Mouse (Mus musculus) spleen, adult 2 months (tissue): Measurements from ENCODE around the gene Aldh16a1. TPM values are rescaled to one million over a fixed set of nuclear protein-coding genes. Genes with fewer than 3 reads are reported as not detected.
A peak's percentile ranks its signal among the peaks of the same experiment; 100 is the strongest.

Experiments used
- DNase-seq, 2 experiments: peaks; one replicate each; pipeline versions ENCODE4 v3.0.0 to v3.0.0-alpha.2; 2012 to 2021; ENCODE audit warnings: low spot score in 2 of 2, low read depth in 1 of 2
- H3K27ac ChIP-seq: fragments of 200-500 bp; 2 replicates; pipeline ENCODE4 v1.5.1; 2012; ENCODE audit warnings: low read length, inconsistent platforms; ENCODE audit not compliant: insufficient read depth
- H3K27me3 ChIP-seq: fragments of 200-500 bp; 2 replicates; pipeline ENCODE4 v1.6.1; 2012; ENCODE audit warnings: mild to moderate bottlenecking, moderate library complexity, low read length, inconsistent platforms; ENCODE audit not compliant: control insufficient read depth, insufficient read depth
- H3K36me3 ChIP-seq: fragments of 200-500 bp; 2 replicates; pipeline ENCODE4 v1.6.1; 2012; ENCODE audit warnings: mild to moderate bottlenecking, low read length, inconsistent platforms; ENCODE audit not compliant: control insufficient read depth, insufficient read depth
- H3K4me1 ChIP-seq: fragments of 200-500 bp; 2 replicates; pipeline ENCODE4 v1.6.1; 2011; ENCODE audit warnings: inconsistent platforms; ENCODE audit not compliant: control insufficient read depth, insufficient read depth, insufficient read length
- H3K4me3 ChIP-seq: fragments of 200-500 bp; 2 replicates; pipeline ENCODE4 v1.5.1; 2011; ENCODE audit warnings: mild to moderate bottlenecking, inconsistent platforms; ENCODE audit not compliant: insufficient read depth, insufficient read length; ENCODE audit errors: extremely low read depth
- CTCF ChIP-seq: fragments of 200-500 bp; IDR thresholded peaks from 2 replicates; pipeline ENCODE4 v1.5.1; 2011; ENCODE audit warnings: mild to moderate bottlenecking, inconsistent platforms; ENCODE audit not compliant: insufficient read depth, insufficient read length, insufficient replicate concordance; ENCODE audit errors: extremely low read depth
- POLR2A ChIP-seq: fragments of 200-500 bp; IDR thresholded peaks from 2 replicates; pipeline ENCODE4 v1.6.1; 2011; ENCODE audit warnings: low read depth, low read length, inconsistent platforms
- WGBS: fragments of 180-500 bp; shearing (Covaris S2); methylation state at CpG from one replicate; pipeline ENCODE4 v1.1.7; 2018; 5-methylcytosine and 5-hydroxymethylcytosine counted together
- polyA plus RNA-seq: library from polyadenylated mRNA; depleted of rRNA; stranded (reverse); fragments of >200 nt; gene quantifications from 2 replicates; pipeline ENCODE4 v1.2.3, GENCODE M21; 2012

Gene Aldh16a1
- polyA plus RNA-seq, 1 experiment: 93.0 TPM

DNA sequence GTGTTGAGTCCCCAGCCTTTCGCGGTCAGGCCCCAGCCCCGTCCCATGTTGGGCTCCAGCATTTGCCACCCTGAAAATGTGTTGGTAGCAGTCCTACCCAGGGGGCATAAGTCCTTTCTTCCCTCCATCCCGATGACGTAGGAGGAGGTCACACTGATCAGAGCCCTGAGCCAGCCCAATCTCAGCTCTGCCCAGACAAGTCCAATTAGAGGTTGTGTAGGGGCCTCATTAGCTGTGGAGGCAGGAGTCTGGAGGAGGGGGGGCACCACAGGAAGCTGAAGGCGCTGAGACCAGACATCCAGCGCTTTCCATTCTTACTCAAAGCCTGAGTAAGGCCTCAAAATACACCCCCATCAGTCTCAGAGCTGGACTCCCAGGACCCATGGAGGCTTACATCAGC, 31.5 kb upstream of the Aldh16a1 start:
- no peak for DNase-seq
- no peak overlapping the region for H3K4me3 ChIP-seq
- H3K36me3 ChIP-seq: no peaks in the 10 kb centered on the region
- no peak for TF ChIP-seq POLR2A
- H3K27ac ChIP-seq: no peak overlapping the region
- peaks cover 12% of the 10 kb centered on the region for H3K27me3 ChIP-seq
- WGBS: 79% methylated on average over 7 of the region's 7 CpGs
- peaks cover 4% of the 10 kb centered on the region; the same call in 1 of the 2 replicates for H3K4me1 ChIP-seq

DNA sequence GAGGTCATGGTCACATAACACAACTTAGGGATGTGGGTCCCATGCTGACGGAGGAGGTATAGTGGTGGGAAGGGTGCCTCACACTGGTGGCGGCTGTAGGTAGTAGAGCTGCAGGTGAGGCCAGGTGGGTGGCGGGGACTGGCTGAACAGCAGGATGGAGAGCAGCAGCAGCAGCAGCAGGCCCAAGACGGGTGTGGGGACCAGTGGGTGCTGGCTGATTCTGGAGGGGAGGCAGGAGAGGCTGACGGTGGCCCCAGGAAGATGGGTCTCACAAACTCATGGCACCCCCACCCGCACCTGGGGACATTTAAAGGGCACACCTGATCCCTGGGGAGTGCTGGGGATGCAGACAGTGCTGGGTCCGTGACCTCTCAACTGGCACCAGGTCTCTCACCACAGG, 29.3 kb upstream of the Aldh16a1 start:
- no peak for DNase-seq
- Histone ChIP-seq H3K27me3 (peaks cover 14% of the 10 kb centered on the region), H3K36me3 (no peaks in the 10 kb centered on the region), H3K4me3 (no peak overlapping the region), H3K4me1 (peaks cover 4% of the 10 kb centered on the region; the same call in 1 of the 2 replicates), H3K27ac (no peak overlapping the region)
- WGBS: 85% methylated on average over 7 of the region's 7 CpGs
- TF ChIP-seq POLR2A (no peak), CTCF (no peak)

DNA sequence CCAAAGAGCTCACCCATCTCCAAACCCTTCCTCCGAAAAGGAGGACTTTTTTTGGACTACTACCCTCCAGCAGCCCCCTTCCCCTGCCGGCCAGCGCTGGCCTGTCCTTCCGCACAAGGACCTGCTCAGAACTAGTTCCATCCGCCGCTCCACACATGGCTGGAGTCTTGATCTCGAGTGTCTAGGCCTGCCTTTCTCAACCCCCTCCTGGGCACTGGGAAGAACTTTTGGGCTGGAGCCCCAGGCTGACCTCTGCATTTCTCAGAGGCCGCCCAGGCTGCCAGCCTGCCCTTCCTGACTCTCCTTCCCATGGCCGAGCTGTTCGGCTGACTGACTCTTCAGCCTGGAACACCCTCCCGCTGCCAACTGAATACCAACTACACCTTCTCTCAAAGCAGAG, 28.2 kb upstream of the Aldh16a1 start:
- H3K36me3 ChIP-seq: no peaks in the 10 kb centered on the region
- H3K27me3 ChIP-seq: peaks cover 17% of the 10 kb centered on the region
- DNase-seq: no peak
- WGBS: 16% methylated on average over 11 of the region's 11 CpGs
- H3K4me1 ChIP-seq: peaks cover 4% of the 10 kb centered on the region; the same call in 1 of the 2 replicates
- H3K27ac ChIP-seq: no peak overlapping the region
- no peak for TF ChIP-seq POLR2A
- no peak for TF ChIP-seq CTCF
- H3K4me3 ChIP-seq: peak overlapping the region; percentile 38; the same call in 1 of the 2 replicates

DNA sequence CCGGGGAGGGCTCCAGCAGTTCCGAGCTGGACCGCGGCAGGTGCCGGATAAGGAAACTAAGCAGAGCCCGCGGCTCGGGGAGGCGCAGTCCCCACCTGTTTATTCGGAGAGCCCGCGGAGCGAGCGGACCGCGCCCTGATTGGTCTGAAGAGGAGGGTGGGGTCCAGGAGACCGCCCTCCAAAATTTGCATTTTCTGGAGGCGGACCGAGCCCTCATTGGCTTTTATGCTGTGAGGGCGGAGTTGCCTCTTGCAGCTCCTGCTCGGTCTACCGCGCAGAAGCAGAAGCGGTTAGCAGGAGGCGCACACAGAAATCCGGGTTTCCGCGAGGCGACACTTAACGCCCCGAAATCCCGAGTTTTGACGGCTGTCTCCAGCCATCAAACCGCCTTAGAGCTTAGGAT, 27.8 kb upstream of the Aldh16a1 start:
- no peaks in the 10 kb centered on the region for H3K36me3 ChIP-seq
- TF ChIP-seq CTCF: no peak
- TF ChIP-seq POLR2A: no peak
- H3K27ac ChIP-seq: no peak overlapping the region
- WGBS: under 1% methylated on average over 34 of the region's 34 CpGs
- peak overlapping the region; percentile 38; the same call in 1 of the 2 replicates for H3K4me3 ChIP-seq
- DNase-seq: peak; percentile 75 to 84
- H3K4me1 ChIP-seq: peaks cover 4% of the 10 kb centered on the region; the same call in 1 of the 2 replicates
- H3K27me3 ChIP-seq: peaks cover 21% of the 10 kb centered on the region

DNA sequence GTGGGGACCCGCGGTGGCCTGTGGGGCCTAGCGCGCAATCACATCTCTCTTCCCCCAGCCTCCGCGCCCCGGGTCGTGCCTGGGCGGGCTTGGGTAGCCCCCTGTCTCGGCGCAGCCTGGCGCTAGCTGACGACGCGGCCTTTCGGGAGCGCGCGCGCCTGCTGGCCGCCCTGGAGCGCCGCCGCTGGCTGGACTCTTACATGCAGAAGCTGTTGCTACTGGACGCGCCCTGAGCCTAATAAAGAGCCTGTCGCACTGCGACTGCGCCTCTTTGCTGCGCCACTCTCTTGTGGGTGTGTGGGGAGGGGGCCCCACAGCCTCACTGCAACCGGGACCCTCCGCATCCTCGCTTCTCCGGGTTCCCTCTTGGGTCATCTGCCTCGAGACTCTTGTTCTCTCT, 27.2 kb upstream of the Aldh16a1 start:
- Histone ChIP-seq H3K27me3 (peaks cover 24% of the 10 kb centered on the region), H3K4me3 (no peak overlapping the region)
- DNase-seq: no peak

DNA sequence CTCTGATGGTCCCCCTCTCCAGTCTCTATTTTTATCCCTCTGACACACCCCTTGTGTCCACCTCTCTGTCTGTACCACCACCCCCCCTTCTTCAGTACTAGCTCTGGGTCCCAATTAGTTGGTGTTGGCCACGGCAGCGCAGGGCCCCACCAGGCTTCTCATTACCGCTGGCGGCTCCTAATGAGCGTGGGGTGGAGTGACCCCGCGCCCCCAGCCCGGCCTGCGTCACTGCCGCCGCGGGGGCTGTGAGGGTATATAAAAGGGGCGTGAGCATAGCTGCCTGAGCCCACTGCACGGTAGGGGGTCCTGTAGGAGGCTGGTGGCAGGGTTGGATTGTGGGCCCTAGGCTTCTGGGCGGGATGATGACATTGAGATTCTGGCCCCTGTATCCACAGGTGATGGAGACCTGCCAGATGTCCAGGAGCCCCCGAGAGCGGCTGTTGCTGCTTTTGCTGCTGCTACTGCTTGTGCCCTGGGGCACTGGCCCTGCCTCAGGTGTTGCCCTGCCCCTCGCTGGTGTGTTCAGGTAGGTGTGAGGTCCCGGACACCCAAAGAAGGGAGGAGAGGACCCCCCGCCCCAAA, 26.6 kb upstream of the Aldh16a1 start, which contains the start of gene Pth2:
Pth2 (plus strand) TSS at position 100 of the 582 bp plus-strand sequence.
- no peak for DNase-seq
- peaks cover 5% of the 10 kb centered on the region for H3K4me1 ChIP-seq
- H3K27me3 ChIP-seq: peaks cover 28% of the 10 kb centered on the region
- no peaks in the 10 kb centered on the region for H3K36me3 ChIP-seq
- no peak within 1 kb of the TSS for H3K27ac ChIP-seq
- no peak for TF ChIP-seq POLR2A
- TF ChIP-seq CTCF: no peak
- WGBS: 36% methylated on average over 20 of the region's 20 CpGs
- H3K4me3 ChIP-seq: no peak within 1 kb of the TSS

More for the DNA sequence above, 27.2 kb upstream of the Aldh16a1 start:
- TF ChIP-seq CTCF (no peak), POLR2A (no peak)
- no peak overlapping the region for H3K27ac ChIP-seq
- H3K4me1 ChIP-seq: peaks cover 4% of the 10 kb centered on the region; the same call in 1 of the 2 replicates
- H3K36me3 ChIP-seq: no peaks in the 10 kb centered on the region
- 11% methylated on average over 35 of the region's 35 CpGs for WGBS

DNA sequence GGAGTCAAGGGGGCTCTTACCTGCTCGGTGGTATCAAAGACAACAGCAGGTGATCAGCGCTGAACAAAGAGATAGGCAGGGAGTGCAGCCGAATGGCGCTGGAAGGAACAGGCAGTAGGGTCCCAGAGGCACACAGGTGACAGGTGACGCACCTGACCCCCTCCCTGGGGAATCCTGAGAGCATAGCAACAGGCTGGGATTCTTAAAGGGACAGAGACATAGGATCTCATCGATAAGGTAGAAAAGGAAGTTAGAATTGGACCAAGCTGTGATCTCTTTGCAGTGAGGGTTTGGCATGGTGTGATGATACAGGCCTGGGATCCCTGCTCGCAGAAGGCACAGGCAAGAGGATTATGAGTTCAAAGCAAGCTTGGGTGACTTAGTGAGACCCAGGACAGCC, 25.1 kb upstream of the Aldh16a1 start, which contains the start of gene Gfy:
Gfy (minus strand) TSS at position 101 of the 400 bp plus-strand sequence.
- 48% methylated on average over 7 of the region's 7 CpGs for WGBS
- Histone ChIP-seq H3K4me3 (no peak within 1 kb of the TSS), H3K27me3 (peaks cover 36% of the 10 kb centered on the region), H3K27ac (no peak within 1 kb of the TSS), H3K36me3 (no peaks in the 10 kb centered on the region), H3K4me1 (peaks cover 10% of the 10 kb centered on the region)
- no peak for DNase-seq
- TF ChIP-seq CTCF (no peak), POLR2A (no peak)
